Mouse (Mus musculus): ENCODE data around the gene Acoxl.

DNA sequence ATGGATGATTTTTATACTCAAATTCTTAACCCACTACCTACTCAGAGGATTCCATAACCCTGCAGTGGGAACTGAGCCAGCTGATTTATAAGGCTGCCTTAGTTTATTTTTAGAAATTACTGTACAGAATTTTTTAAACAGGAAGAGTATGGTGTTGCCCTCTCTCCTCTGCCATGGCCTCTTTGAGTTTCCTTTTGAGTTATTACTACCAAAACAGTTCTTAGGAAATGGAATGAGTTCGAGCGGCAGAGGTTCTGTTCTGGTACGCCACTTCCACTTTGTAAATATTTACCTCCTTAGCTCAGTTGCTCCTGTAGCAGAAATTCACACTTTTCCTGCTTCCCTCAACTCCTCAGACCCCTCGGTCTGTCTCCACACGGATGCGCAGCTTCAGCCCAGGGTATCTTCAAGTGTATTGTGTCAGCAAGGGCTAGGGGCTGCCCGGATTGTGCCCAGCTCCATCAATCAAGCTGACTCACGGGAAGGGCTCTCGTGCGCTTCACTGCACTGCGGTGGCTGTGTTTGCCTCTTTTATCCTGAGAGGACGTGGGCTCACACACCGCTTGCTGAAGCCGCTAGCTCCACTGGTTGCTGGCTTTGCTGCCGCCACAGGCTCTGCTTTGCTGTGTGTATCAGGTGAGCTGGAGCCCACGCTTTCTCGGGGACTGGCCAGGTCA is 320.2 kb downstream of the Acoxl start:
- TF ChIP-seq CTCF (IDR thresholded peaks at IDR 0.05; ENCODE audit: borderline replicate concordance, insufficient read depth, low read depth, low read length) (no peak), POLR2A (IDR thresholded peaks at IDR 0.05; ENCODE audit: borderline replicate concordance, insufficient read depth, low read length) (no peak)
